Mouse (Mus musculus) brown adipose tissue, adult 24 weeks (tissue): ENCODE data around the gene Lpar1. TPM values are rescaled to one million over a fixed set of nuclear protein-coding genes. Genes with fewer than 3 reads are reported as not detected.

Experiments
- H3K27ac ChIP-seq: fragments of 200-500 bp; replicated peaks from 2 replicates; pipeline ENCODE4 v1.5.1; 2012; ENCODE audit warnings: low read depth, mild to moderate bottlenecking, low read length
- H3K4me1 ChIP-seq: fragments of 200-500 bp; 2 replicates; pipeline ENCODE4 v1.6.1; 2012; ENCODE audit warnings: low read length, mixed read lengths; ENCODE audit not compliant: control insufficient read depth, insufficient read depth, insufficient read length
- H3K4me3 ChIP-seq: fragments of 200-500 bp; 2 replicates; pipeline ENCODE4 v1.5.1; 2012; ENCODE audit warnings: low read depth, mild to moderate bottlenecking, low read length, moderate library complexity; ENCODE audit not compliant: insufficient read depth
- polyA plus RNA-seq: library from polyadenylated mRNA; stranded (reverse); fragments of >200 nt; gene quantifications from 2 replicates; pipeline ENCODE4 v1.2.4, GENCODE M21; 2012; ENCODE audit not compliant: missing spikeins, insufficient read depth, insufficient read length

Lpar1 gene
- polyA plus RNA-seq, 1 experiment: 5.1 TPM

- Histone ChIP-seq H3K27ac (no peak overlapping the region), H3K4me1 (no peaks in the 10 kb centered on the region), H3K4me3 (no peak overlapping the region)
Observed at GRCm38 (mm10) chr4:58401973-58402501, 151.7 kb downstream of the Lpar1 start.

DNA sequence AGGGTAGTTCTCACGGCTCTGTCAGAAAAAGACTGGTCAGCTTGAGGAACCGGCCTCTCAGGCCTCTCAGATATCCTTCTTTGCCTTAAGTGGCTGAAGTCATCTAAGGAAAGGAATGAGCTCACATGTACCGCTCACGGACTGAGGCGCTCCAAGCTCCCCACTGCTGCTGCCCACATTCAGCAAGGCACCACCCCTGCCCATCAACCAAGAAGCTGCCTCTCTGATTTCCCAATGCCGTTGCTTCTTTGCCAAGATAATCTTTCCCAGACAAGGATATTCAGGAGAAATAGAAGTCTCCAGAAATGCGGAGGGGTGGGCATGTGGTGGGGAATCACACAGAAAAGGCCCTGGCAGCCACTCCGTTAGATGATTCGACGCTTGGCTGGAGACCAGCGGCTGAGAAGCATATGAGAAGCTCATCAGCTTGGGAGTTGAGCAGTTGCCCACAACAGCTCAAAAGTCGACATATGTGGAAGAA, 152.8 kb downstream of the Lpar1 start:
- no peak overlapping the region for H3K27ac ChIP-seq
- no peak overlapping the region for H3K4me3 ChIP-seq
- H3K4me1 ChIP-seq: no peaks in the 10 kb centered on the region

Other genes with a start within 250 kb of the Lpar1 start
- not detected in 2 replicates for gene Olfr267, start 233.8 kb upstream of the Lpar1 start, polyA plus RNA-seq